Mouse (Mus musculus) CD4-positive, CD25-positive, alpha-beta regulatory T cell, adult 4 months (primary cell): Measurements from ENCODE around the gene Pex14. TPM values are rescaled to one million over a fixed set of nuclear protein-coding genes. Genes with fewer than 3 reads are reported as not detected.

Experiments used
- ATAC-seq: one replicate; pipeline ENCODE4 v1.8.0; 2017
- polyA plus RNA-seq, 2 experiments: library from polyadenylated mRNA; unstranded; fragments of 100-300 nt; shearing (Covaris generic); gene quantifications; one replicate each; pipeline ENCODE4 v1.2.1; 2017

The Pex14 gene
- polyA plus RNA-seq, 2 experiments from 2014 or later, result 16.2 to 23.5 TPM

DNA sequence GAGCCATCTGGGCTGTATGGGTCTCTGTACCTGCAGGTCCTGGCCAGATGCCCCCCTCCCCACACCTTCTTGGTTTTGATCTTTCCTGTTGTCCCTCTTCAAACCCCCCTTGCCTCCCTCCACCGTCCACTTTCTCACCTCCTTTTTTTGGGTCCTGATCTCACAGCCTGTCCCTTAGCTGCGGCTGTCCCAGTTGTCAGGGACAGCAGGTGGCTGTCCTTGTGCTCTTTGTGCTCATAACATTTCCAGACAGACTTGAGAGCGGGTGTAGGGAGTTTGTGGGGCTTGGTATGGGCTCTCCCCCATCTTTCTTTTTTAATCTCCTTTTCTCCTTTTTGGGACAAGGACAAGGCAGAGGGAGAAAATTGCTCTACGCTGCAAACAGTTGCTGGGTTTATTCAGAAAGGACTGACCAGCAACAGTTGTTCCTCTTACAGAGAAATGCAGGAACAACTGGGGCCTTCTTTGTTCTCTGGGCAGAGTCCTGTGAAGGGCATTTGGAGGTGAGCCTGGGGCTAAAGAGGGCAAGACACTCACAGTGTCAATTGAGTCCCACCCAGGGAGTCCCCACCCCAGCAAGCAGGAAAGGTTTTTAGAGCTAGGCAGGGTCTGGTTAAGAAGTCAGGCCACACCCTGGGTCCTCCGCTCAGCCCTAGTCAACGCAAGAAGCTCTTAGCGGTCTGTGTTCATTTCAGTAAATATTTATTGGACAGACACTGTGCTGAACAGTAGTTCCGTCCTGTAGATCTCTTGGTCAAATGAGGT, 186.7 kb downstream of the Pex14 start:
- ATAC-seq, result no peak

GRCm38 (mm10) chr4:148912134-148912533, 187.5 kb downstream of the Pex14 start:
- ATAC-seq, result no peak

Other genes with a start within 250 kb of the Pex14 start
- 10 to 100 TPM; 20.4 to 30.8 TPM for gene Dffa, start 4.3 kb upstream of the Pex14 start, polyA plus RNA-seq
- gene Cort, start 26.9 kb upstream of the Pex14 start, polyA plus RNA-seq, result not detected
- 1 to 10 TPM; 6.8 to 8.5 TPM for gene Cenps, start 37.8 kb upstream of the Pex14 start, polyA plus RNA-seq
- gene Pgd, start 66.9 kb upstream of the Pex14 start, polyA plus RNA-seq, result 10 to 100 TPM; 41.3 to 86.4 TPM
- gene Kif1b, start 207.8 kb upstream of the Pex14 start, polyA plus RNA-seq, result 10 to 100 TPM; 11.9 to 15.0 TPM